Mouse (Mus musculus) neural tube, embryonic 11.5 days (tissue): ENCODE measurements around the gene Dnmbp. TPM values are rescaled to one million over a fixed set of nuclear protein-coding genes. Genes with fewer than 3 reads are reported as not detected.

Experiments
- ATAC-seq: fragments of 200-750 bp; cut with Nextera tagmentation; 2 replicates; pipeline ENCODE4 v1.8.0; 2017; ENCODE audit warnings: moderate number of reproducible peaks, mild to moderate bottlenecking, moderate TSS enrichment, moderate library complexity; ENCODE audit not compliant: insufficient read depth, low FRiP score, low TSS enrichment
- DNase-seq: peaks from one replicate; pipeline ENCODE4 v3.0.0-alpha.2; 2015; ENCODE audit warnings: low spot score
- H3K27ac ChIP-seq: fragments of 300-500 bp; sonication (generic); 2 replicates; pipeline ENCODE4 v1.5.1; 2014; ENCODE audit warnings: low read depth, mild to moderate bottlenecking, low read length
- H3K27me3 ChIP-seq: fragments of 300-500 bp; sonication (generic); 2 replicates; pipeline ENCODE4 v1.6.1; 2014; ENCODE audit warnings: mild to moderate bottlenecking, low read length, mixed read lengths; ENCODE audit not compliant: control insufficient read depth, insufficient read depth
- H3K36me3 ChIP-seq: fragments of 300-500 bp; sonication (generic); 2 replicates; pipeline ENCODE4 v1.6.1; 2014; ENCODE audit warnings: mild to moderate bottlenecking, low read length, moderate library complexity, mixed read lengths; ENCODE audit not compliant: control insufficient read depth, insufficient read depth
- H3K4me1 ChIP-seq: fragments of 300-500 bp; sonication (generic); 2 replicates; pipeline ENCODE4 v1.6.1; 2014; ENCODE audit warnings: low read length, mixed read lengths; ENCODE audit not compliant: control insufficient read depth, insufficient read depth
- H3K4me2 ChIP-seq: fragments of 300-500 bp; sonication (generic); 2 replicates; pipeline ENCODE4 v1.6.1; 2014; ENCODE audit warnings: low read depth, mild to moderate bottlenecking, moderate library complexity
- H3K4me3 ChIP-seq: fragments of 300-500 bp; sonication (generic); 2 replicates; pipeline ENCODE4 v1.5.1; 2014; ENCODE audit warnings: low read depth, low read length
- H3K9ac ChIP-seq: fragments of 300-500 bp; sonication (generic); 2 replicates; pipeline ENCODE4 v1.6.1; 2014; ENCODE audit warnings: mild to moderate bottlenecking, low read length
- H3K9me3 ChIP-seq: fragments of 300-500 bp; sonication (generic); 2 replicates; pipeline ENCODE4 v1.6.1; 2016; ENCODE audit warnings: low read length; ENCODE audit not compliant: control insufficient read depth
- WGBS: fragments of 180-500 bp; shearing (Covaris S2); extraction: QIAGEN DNeasy Blood & Tissue Kit; methylation state at CpG from one replicate; pipeline ENCODE4 v1.1.7; 2014; 5-methylcytosine and 5-hydroxymethylcytosine counted together
- polyA plus RNA-seq: library from polyadenylated mRNA; unstranded; fragments of >200 nt; fragmentation: Nextera tagmentation; extraction: Ambion mirVana; gene quantifications from 2 replicates; pipeline ENCODE4 v1.2.1, GENCODE M21; 2014

The Dnmbp gene
- polyA plus RNA-seq, 1 experiment from 2014 or later: 15.7 TPM

DNA sequence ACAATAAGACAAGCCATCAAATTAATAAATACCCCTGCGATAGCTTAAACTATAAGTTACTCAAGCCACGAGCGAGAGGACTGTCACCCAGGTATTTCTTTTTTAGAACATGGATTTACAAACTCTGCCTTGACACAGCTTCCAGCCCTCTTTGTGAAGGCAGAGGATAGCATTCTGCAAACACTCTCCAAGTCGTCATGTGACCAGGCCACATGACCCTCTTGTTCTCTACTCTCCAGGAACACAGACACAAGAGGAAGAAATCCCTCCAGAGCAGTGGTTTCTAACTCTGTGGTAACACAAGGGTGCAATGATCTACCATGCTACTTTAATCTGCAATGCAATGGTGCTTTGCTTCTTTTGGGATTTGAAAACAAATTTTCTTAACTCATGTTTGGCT lies 69.6 kb downstream of the Dnmbp start:
- no peak overlapping the region for H3K27ac ChIP-seq
- H3K9ac ChIP-seq: no peak overlapping the region
- peaks cover 25% of the 10 kb centered on the region for H3K36me3 ChIP-seq
- 85% methylated on average over 4 of the region's 4 CpGs for WGBS
- no peaks in the 10 kb centered on the region for H3K9me3 ChIP-seq
- DNase-seq: no peak
- H3K4me2 ChIP-seq: no peak overlapping the region
- H3K4me1 ChIP-seq: no peaks in the 10 kb centered on the region
- ATAC-seq: no peak
- H3K27me3 ChIP-seq: no peaks in the 10 kb centered on the region
- no peak overlapping the region for H3K4me3 ChIP-seq

DNA sequence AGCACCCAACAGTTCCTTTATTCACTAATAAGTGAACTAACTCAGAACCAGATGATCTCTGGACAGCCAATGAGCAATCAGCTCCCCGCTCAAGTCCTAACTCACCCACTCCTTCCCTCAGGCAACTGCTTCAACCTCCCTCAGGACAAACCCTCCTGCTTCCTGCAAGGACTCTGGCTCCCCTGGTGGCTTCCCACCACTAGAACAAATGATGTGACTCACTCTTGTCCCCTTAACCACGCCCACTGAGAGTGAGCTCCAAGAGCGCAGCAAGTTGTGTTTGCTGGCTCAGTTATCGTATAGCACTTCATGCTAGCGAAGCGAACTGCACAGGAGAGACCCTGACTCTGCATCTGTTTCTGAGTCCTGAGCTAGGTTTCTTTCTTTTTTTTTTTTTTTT lies 82.6 kb downstream of the Dnmbp start:
- Histone ChIP-seq H3K27me3 (no peaks in the 10 kb centered on the region), H3K4me3 (no peak overlapping the region), H3K27ac (no peak overlapping the region), H3K4me2 (no peak overlapping the region), H3K9me3 (peaks cover 3% of the 10 kb centered on the region; the same call in 1 of the 2 replicates), H3K36me3 (peaks cover 16% of the 10 kb centered on the region), H3K4me1 (no peaks in the 10 kb centered on the region), H3K9ac (no peak overlapping the region)
- DNase-seq (no peak), ATAC-seq (no peak)
- 82% methylated on average over 6 of the region's 6 CpGs for WGBS

DNA sequence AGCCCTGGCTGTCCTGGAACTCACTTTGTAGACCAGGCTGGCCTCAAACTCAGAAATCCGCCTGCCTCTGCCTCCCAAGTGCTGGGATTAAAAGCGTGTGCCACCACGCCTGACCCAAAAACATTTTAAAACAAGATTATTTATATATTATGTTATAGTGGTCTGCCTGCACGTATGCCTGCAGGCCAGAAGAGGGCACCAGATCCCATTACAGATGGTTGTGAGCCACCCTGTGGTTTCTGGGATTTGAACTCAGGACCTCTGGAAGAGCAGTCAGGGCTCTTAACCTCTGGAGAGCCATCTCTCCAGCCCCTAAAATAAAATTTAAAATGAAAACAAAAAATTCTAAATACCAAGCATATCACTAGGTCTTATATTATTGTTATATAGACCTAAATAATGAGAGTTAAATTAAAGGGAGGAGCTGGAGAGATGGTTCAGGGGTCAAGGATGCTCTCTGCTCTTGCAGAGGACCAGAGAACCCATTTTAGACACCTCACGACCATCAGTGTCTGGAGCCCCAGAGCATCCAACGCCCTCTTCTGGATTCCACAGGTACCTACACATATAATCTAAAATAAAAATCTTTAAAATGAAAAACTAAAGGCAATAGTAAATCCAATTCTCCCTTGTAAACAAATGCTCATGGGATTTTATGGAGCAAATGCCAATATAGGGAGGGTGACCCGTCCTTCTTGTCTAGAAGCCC lies 87.0 kb downstream of the Dnmbp start:
- no peak overlapping the region for H3K4me3 ChIP-seq

DNA sequence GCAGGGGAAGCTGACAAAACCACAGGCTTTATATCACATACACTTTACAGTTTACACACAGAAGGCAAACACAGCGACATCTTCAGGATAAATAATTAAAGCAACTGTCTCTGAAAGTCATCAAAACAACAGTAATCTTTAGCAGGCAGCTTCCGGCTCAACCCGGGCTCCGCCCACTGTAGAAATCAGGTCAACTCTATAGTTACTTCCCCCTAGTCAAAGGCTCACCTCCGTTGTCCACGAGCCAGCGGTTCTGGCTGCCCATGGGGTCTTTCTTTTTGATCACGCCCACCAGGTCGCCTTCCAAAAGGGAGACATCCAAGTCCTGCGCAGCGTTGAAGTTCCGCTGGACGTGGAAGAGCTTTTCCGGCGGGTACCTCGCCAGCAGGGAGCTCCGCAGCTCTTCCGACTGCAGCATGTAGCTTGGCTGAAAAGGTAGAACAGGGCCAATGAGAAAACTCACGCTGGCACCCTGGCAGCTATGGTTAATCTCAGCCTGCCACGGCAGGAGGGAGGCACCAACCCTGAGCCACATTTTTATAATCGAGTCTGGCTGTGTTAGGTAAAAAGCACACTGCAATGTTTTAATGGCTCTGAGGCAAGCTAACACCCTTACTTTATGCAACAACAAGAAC lies 87.9 kb downstream of the Dnmbp start:
- H3K27me3 ChIP-seq: no peaks in the 10 kb centered on the region
- H3K4me1 ChIP-seq: no peaks in the 10 kb centered on the region
- no peak overlapping the region for H3K27ac ChIP-seq
- ATAC-seq: no peak
- H3K9ac ChIP-seq: no peak overlapping the region
- no peak overlapping the region for H3K4me2 ChIP-seq
- no peak for DNase-seq
- no peak overlapping the region for H3K4me3 ChIP-seq
- H3K36me3 ChIP-seq: peaks cover 26% of the 10 kb centered on the region
- no peaks in the 10 kb centered on the region for H3K9me3 ChIP-seq
- 87% methylated on average over 21 of the region's 21 CpGs for WGBS

More for the DNA sequence above, 87.0 kb downstream of the Dnmbp start:
- H3K27me3 ChIP-seq: no peaks in the 10 kb centered on the region
- no peak overlapping the region for H3K9ac ChIP-seq
- H3K36me3 ChIP-seq: peaks cover 22% of the 10 kb centered on the region
- no peak overlapping the region for H3K4me2 ChIP-seq
- no peaks in the 10 kb centered on the region for H3K4me1 ChIP-seq
- no peak overlapping the region for H3K27ac ChIP-seq
- DNase-seq (no peak), ATAC-seq (no peak)
- WGBS: 91% methylated on average over 7 of the region's 7 CpGs
- H3K9me3 ChIP-seq: no peaks in the 10 kb centered on the region

DNA sequence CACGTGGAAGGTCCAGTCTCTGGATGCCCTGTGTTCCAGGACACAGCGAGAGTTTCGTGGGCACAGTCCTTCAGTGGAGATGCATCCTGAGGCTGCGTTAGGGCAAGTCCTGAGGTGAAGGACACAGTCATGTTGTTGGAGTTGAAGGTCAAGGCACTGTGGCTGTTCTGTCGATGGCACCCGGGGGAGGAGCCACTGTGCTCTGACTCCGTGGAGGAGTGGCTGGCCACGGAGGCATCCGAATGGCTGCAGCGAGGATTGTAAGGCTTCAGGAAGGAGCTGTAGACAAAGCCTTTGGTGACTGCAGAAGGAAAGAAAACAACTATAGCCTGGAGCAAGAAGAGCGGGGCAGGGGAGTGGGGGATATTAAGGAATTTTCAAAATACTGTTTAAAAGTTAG lies 90.0 kb downstream of the Dnmbp start:
- H3K9me3 ChIP-seq: no peaks in the 10 kb centered on the region
- 94% methylated on average over 11 of the region's 11 CpGs for WGBS
- peaks cover 28% of the 10 kb centered on the region for H3K36me3 ChIP-seq

DNA sequence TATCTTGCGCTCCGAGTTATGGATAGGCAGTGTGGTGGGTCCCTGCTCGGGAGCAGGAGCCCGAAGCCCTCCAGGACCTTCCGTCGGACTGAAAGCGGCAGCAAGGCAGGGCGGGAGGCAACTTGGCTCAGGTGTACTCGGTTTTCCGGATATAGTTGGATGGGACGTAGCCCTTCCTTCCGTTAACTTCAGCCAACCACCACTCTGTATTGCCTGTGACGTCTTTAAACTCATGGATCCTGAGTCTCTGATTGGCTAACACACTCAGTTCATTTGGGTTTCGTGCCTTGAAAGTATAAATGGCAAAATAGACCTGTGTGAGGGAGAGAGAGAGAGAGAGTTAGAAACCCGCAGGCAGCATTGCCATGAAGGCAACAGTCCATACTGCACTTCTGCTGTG lies 92.0 kb downstream of the Dnmbp start:
- ATAC-seq (no peak), DNase-seq (no peak)
- no peaks in the 10 kb centered on the region for H3K4me1 ChIP-seq
- no peak overlapping the region for H3K9ac ChIP-seq
- H3K4me3 ChIP-seq: no peak overlapping the region
- H3K9me3 ChIP-seq: no peaks in the 10 kb centered on the region
- H3K36me3 ChIP-seq: peaks cover 24% of the 10 kb centered on the region
- no peaks in the 10 kb centered on the region for H3K27me3 ChIP-seq
- no peak overlapping the region for H3K27ac ChIP-seq
- 94% methylated on average over 15 of the region's 15 CpGs for WGBS
- H3K4me2 ChIP-seq: no peak overlapping the region

More for the DNA sequence above, 90.0 kb downstream of the Dnmbp start:
- no peak for ATAC-seq
- no peak for DNase-seq
- Histone ChIP-seq H3K4me1 (no peaks in the 10 kb centered on the region), H3K4me3 (no peak overlapping the region), H3K27me3 (no peaks in the 10 kb centered on the region), H3K27ac (no peak overlapping the region), H3K9ac (no peak overlapping the region), H3K4me2 (no peak overlapping the region)

DNA sequence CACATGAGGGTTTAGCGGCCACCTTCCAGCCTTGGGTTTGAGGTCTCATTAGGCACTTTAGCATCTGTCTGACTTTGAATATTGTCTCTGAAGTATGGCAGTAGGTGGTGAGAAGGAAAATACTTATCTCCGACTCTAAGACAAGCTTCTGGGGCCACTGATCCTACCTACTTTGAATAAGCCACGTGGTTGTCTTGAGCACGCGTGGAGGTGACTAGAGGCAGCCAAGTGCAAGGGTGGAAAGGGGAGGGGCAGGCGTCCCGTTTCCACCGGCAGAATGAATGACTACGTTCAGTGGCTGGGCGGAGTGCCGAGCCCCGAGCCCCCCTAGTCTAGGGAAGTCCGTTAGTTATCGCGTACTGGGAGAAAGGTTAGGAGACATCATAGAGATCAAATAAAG lies 92.9 kb downstream of the Dnmbp start:
- Histone ChIP-seq H3K4me3 (no peak overlapping the region), H3K4me1 (no peaks in the 10 kb centered on the region), H3K27ac (no peak overlapping the region), H3K27me3 (no peaks in the 10 kb centered on the region), H3K9me3 (no peaks in the 10 kb centered on the region), H3K9ac (no peak overlapping the region), H3K4me2 (no peak overlapping the region), H3K36me3 (peaks cover 22% of the 10 kb centered on the region)
- ATAC-seq (no peak), DNase-seq (no peak)
- 90% methylated on average over 15 of the region's 15 CpGs for WGBS

DNA sequence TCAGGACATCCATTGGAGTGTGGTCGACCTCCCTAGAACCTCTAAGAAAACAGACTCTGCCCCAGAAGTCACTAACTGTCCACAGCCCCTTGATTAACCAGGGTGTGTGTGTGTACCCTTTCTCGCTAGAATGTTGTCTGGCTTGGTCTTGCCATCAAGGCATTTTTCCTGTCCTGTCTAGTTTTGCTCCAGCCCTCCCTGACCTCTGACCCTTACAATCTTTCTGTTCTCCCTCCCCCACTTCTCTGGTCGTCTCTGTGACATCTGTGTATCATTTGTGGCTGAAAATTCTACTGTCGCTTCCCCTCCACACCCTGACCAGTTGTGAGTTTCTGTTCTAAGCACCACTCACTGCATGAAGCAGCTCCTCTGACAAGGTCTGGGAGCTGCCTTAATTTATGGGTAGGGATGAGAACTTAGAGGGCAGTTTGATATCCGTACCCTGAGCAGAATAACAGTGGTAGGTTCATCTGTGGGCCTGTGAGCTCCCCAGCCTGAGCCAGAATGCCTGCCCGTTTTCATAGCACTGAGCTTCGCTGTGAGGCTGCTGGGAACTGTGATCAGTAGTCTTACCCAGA lies 94.6 kb downstream of the Dnmbp start:
- Histone ChIP-seq H3K27ac (no peak overlapping the region), H3K9me3 (no peaks in the 10 kb centered on the region), H3K36me3 (peaks cover 19% of the 10 kb centered on the region), H3K4me3 (no peak overlapping the region), H3K4me1 (no peaks in the 10 kb centered on the region), H3K4me2 (no peak overlapping the region), H3K27me3 (no peaks in the 10 kb centered on the region), H3K9ac (no peak overlapping the region)
- 55% methylated on average over 7 of the region's 7 CpGs for WGBS
- ATAC-seq: no peak
- DNase-seq: no peak

DNA sequence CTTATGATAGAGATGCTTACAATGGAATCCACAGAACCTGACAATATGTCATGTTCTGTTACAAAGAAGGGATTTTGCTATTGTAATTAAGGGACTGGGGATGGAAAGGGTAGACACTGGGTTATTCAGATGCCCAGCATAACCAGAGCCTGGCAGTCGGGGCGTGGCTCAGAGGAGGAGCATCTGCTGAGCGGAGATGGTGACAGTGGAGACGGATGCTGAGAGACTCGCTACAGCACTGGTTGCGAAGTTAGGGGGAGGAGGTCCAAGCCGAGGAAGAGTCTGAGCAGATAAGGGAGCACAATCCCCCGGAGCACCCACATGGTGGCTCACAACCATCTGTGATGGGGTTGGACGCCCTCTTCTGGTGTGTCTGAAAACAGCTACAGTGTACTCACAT lies 96.8 kb downstream of the Dnmbp start:
- no peaks in the 10 kb centered on the region for H3K4me1 ChIP-seq
- H3K4me3 ChIP-seq: no peak overlapping the region
- 88% methylated on average over 9 of the region's 9 CpGs for WGBS
- H3K27me3 ChIP-seq: no peaks in the 10 kb centered on the region
- H3K36me3 ChIP-seq: peaks cover 9% of the 10 kb centered on the region
- H3K4me2 ChIP-seq: no peak overlapping the region
- H3K27ac ChIP-seq: no peak overlapping the region
- DNase-seq (no peak), ATAC-seq (no peak)
- no peak overlapping the region for H3K9ac ChIP-seq
- no peaks in the 10 kb centered on the region for H3K9me3 ChIP-seq
